Mouse (Mus musculus): ENCODE data around the gene Atp2b1. TPM values are rescaled to one million over a fixed set of nuclear protein-coding genes. Genes with fewer than 3 reads are reported as not detected.
A peak's percentile ranks its signal among the peaks of the same experiment; 100 is the strongest.

Gene Atp2b1
- polyA plus RNA-seq, 1 experiment from 2014 or later = 103 TPM

- H3K4me2 ChIP-seq (ENCODE audit: low read length) = no peak overlapping the region
- no peaks in the 10 kb centered on the region for H3K4me1 ChIP-seq (ENCODE audit: control insufficient read depth, insufficient read depth, low read length)
- no peaks in the 10 kb centered on the region for H3K9me3 ChIP-seq (replicated peaks; ENCODE audit: control insufficient read depth, low read length)
- no peak for DNase-seq (ENCODE audit: low spot score)
- no peak overlapping the region for H3K9ac ChIP-seq (ENCODE audit: low read length)
- no peak for ATAC-seq
- no peaks in the 10 kb centered on the region for H3K36me3 ChIP-seq (ENCODE audit: control insufficient read depth, insufficient read depth, low read length)
- H3K27me3 ChIP-seq (replicated peaks; ENCODE audit: control insufficient read depth, insufficient read depth, low read length) = no peaks in the 10 kb centered on the region
- no peak overlapping the region for H3K27ac ChIP-seq (ENCODE audit: low read depth, low read length)
- H3K4me3 ChIP-seq (ENCODE audit: low read depth, low read length) = no peak overlapping the region
- whole genome bisulfite sequencing = 91% methylated on average over 17 of the region's 17 CpGs
Observed at GRCm38 (mm10) chr10:98951286-98952270, 37.4 kb downstream of the Atp2b1 start.

DNA sequence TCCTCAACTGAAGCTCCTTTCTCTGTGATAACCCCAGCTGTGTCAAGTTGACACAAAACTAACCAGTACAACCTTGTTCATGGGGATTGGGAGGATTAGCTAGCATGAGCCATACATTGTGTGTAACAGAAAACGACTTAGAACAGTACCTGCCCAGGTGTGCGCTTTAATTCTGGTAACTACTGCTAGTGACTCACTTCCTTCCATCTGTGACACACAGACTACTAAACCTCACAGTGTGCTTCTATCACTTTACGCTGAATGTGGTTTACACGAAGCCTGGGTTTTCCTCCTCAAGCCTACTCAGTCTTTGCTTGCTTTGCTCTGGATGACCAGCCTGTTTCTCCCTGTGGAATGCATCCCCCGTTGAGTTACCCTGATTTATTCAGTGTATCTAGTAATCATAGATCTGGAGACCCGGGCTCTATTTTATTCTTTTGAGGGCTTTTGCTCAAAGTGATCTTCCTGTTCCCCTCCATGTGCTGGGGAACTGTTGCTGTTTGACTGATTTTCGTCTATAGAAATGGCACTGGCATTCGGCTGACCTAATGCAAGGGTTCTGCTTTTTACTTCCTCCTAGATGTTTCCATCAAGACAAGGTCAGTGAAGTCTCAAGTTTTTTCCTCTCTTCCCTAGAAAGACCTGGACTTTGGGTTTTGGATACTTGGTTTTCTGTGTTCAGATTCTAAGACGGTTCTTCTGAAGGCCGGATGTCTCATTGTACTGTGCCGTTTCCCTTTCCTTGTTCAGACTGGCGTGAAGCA lies 40.2 kb downstream of the Atp2b1 start:
- Histone ChIP-seq H3K27ac (ENCODE audit: low read depth, low read length) (no peak overlapping the region), H3K4me1 (ENCODE audit: control insufficient read depth, insufficient read depth, low read length) (no peaks in the 10 kb centered on the region), H3K9ac (ENCODE audit: low read length) (no peak overlapping the region), H3K36me3 (ENCODE audit: control insufficient read depth, insufficient read depth, low read length) (no peaks in the 10 kb centered on the region), H3K4me2 (ENCODE audit: low read length) (no peak overlapping the region), H3K4me3 (ENCODE audit: low read depth, low read length) (no peak overlapping the region), H3K9me3 (replicated peaks; ENCODE audit: control insufficient read depth, low read length) (no peaks in the 10 kb centered on the region), H3K27me3 (replicated peaks; ENCODE audit: control insufficient read depth, insufficient read depth, low read length) (no peaks in the 10 kb centered on the region)
- DNase-seq (ENCODE audit: low spot score) (no peak), ATAC-seq (no peak)
- WGBS = 92% methylated on average over 12 of the region's 12 CpGs

- Histone ChIP-seq H3K4me1 (ENCODE audit: control insufficient read depth, insufficient read depth, low read length) (no peaks in the 10 kb centered on the region), H3K27me3 (replicated peaks; ENCODE audit: control insufficient read depth, insufficient read depth, low read length) (no peaks in the 10 kb centered on the region), H3K27ac (ENCODE audit: low read depth, low read length) (no peak overlapping the region), H3K36me3 (ENCODE audit: control insufficient read depth, insufficient read depth, low read length) (no peaks in the 10 kb centered on the region), H3K9ac (ENCODE audit: low read length) (no peak overlapping the region), H3K4me2 (ENCODE audit: low read length) (no peak overlapping the region), H3K4me3 (ENCODE audit: low read depth, low read length) (no peak overlapping the region), H3K9me3 (replicated peaks; ENCODE audit: control insufficient read depth, low read length) (no peaks in the 10 kb centered on the region)
- ATAC-seq (no peak), DNase-seq (ENCODE audit: low spot score) (no peak)
- 90% methylated on average over 3 of the region's 3 CpGs for WGBS
Observed at GRCm38 (mm10) chr10:98956124-98956523, 41.9 kb downstream of the Atp2b1 start.

DNA sequence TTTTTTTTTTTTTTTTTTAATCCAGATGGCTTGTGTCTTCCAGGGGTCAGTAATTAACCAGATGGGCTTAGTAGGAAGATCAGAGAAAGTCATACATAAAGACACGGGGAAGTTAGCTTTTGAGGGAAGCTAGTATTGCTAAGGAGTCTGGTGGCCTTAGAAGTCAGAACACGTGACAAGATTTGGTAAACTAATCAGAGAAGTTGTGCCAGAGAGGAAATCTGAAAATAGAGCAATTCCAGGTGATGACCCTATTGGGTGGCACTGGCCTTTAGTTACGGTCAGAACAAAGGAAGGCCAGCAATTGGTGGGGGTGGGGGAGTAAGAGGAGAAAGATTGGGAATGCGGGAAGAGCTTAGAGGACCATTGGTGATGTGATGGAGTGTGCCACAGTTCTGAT lies 44.5 kb downstream of the Atp2b1 start:
- ATAC-seq = no peak
- H3K4me1 ChIP-seq (ENCODE audit: control insufficient read depth, insufficient read depth, low read length) = no peaks in the 10 kb centered on the region
- H3K27ac ChIP-seq (ENCODE audit: low read depth, low read length) = no peak overlapping the region
- no peak overlapping the region for H3K9ac ChIP-seq (ENCODE audit: low read length)
- H3K27me3 ChIP-seq (replicated peaks; ENCODE audit: control insufficient read depth, insufficient read depth, low read length) = no peaks in the 10 kb centered on the region
- no peaks in the 10 kb centered on the region for H3K9me3 ChIP-seq (replicated peaks; ENCODE audit: control insufficient read depth, low read length)
- H3K4me2 ChIP-seq (ENCODE audit: low read length) = no peak overlapping the region
- WGBS = 71% methylated on average over 4 of the region's 4 CpGs
- no peak overlapping the region for H3K4me3 ChIP-seq (ENCODE audit: low read depth, low read length)
- H3K36me3 ChIP-seq (ENCODE audit: control insufficient read depth, insufficient read depth, low read length) = no peaks in the 10 kb centered on the region
- no peak for DNase-seq (ENCODE audit: low spot score)

DNA sequence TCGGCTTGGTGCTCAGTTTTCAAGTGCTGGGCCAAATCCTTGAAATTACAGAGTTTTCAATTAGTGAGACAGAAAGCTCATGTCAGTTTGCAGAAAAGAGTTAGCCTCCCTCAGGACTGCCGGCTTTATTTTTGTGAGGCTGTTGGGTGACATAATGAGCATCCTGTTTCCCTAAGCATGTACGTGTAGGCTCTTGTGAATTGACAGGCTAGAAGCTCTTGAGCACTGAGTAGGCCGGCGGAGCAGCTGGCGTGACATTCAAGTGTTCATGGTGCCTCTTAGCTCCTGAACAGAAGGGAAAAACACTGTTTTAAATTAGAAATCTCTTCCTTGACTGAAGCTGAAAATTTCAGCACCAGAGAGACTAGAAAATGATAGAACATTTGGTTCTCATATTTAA lies 45.2 kb downstream of the Atp2b1 start:
- Histone ChIP-seq H3K27ac (ENCODE audit: low read depth, low read length) (0 out of 2 replicates have a peak overlapping the region, but pooled peaks have one; percentile 33), H3K36me3 (ENCODE audit: control insufficient read depth, insufficient read depth, low read length) (no peaks in the 10 kb centered on the region), H3K4me1 (ENCODE audit: control insufficient read depth, insufficient read depth, low read length) (no peaks in the 10 kb centered on the region), H3K27me3 (replicated peaks; ENCODE audit: control insufficient read depth, insufficient read depth, low read length) (no peaks in the 10 kb centered on the region), H3K9ac (ENCODE audit: low read length) (no peak overlapping the region), H3K9me3 (replicated peaks; ENCODE audit: control insufficient read depth, low read length) (no peaks in the 10 kb centered on the region), H3K4me3 (ENCODE audit: low read depth, low read length) (no peak overlapping the region), H3K4me2 (ENCODE audit: low read length) (no peak overlapping the region)
- ATAC-seq (peak; percentile 77), DNase-seq (ENCODE audit: low spot score) (peak; percentile 66)
- 46% methylated on average over 6 of the region's 6 CpGs for WGBS

GRCm38 (mm10) chr10:98960911-98961310 lies 46.7 kb downstream of the Atp2b1 start:
- Histone ChIP-seq H3K4me3 (ENCODE audit: low read depth, low read length) (no peak overlapping the region), H3K36me3 (ENCODE audit: control insufficient read depth, insufficient read depth, low read length) (no peaks in the 10 kb centered on the region), H3K9ac (ENCODE audit: low read length) (no peak overlapping the region), H3K4me2 (ENCODE audit: low read length) (no peak overlapping the region), H3K4me1 (ENCODE audit: control insufficient read depth, insufficient read depth, low read length) (no peaks in the 10 kb centered on the region), H3K9me3 (replicated peaks; ENCODE audit: control insufficient read depth, low read length) (no peaks in the 10 kb centered on the region), H3K27ac (ENCODE audit: low read depth, low read length) (no peak overlapping the region), H3K27me3 (replicated peaks; ENCODE audit: control insufficient read depth, insufficient read depth, low read length) (no peaks in the 10 kb centered on the region)
- no peak for DNase-seq (ENCODE audit: low spot score)
- ATAC-seq = no peak
- 72% methylated on average over 5 of the region's 5 CpGs for WGBS

DNA sequence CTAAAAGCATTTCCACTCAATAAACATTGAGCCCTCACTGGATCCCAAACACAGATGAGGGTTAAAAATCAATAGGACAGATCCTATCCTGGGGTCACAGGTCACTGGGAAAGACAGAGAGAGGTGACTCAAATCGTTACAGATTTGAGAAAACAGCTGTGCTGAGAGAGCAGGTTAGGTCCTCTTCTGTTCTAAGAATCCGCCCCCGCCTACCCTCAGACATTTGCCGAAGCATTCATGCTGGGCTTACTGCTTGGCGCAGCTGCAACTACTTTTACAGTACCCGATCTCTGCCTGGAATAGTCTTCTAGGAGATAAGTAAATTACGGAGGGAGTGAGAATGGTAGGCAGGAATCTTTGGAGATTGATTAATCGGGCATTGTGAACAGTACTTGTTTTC lies 47.9 kb downstream of the Atp2b1 start:
- Histone ChIP-seq H3K27ac (ENCODE audit: low read depth, low read length) (no peak overlapping the region), H3K9ac (ENCODE audit: low read length) (no peak overlapping the region), H3K9me3 (replicated peaks; ENCODE audit: control insufficient read depth, low read length) (no peaks in the 10 kb centered on the region), H3K36me3 (ENCODE audit: control insufficient read depth, insufficient read depth, low read length) (no peaks in the 10 kb centered on the region), H3K4me1 (ENCODE audit: control insufficient read depth, insufficient read depth, low read length) (no peaks in the 10 kb centered on the region), H3K4me2 (ENCODE audit: low read length) (no peak overlapping the region), H3K4me3 (ENCODE audit: low read depth, low read length) (no peak overlapping the region), H3K27me3 (replicated peaks; ENCODE audit: control insufficient read depth, insufficient read depth, low read length) (no peaks in the 10 kb centered on the region)
- DNase-seq (ENCODE audit: low spot score) = peak; percentile 27
- no peak for ATAC-seq
- 65% methylated on average over 8 of the region's 8 CpGs for WGBS

GRCm38 (mm10) chr10:98966407-98967215 lies 52.4 kb downstream of the Atp2b1 start:
- Histone ChIP-seq H3K9me3 (replicated peaks; ENCODE audit: control insufficient read depth, low read length) (no peaks in the 10 kb centered on the region), H3K27me3 (replicated peaks; ENCODE audit: control insufficient read depth, insufficient read depth, low read length) (no peaks in the 10 kb centered on the region), H3K4me3 (ENCODE audit: low read depth, low read length) (no peak overlapping the region), H3K4me1 (ENCODE audit: control insufficient read depth, insufficient read depth, low read length) (no peaks in the 10 kb centered on the region), H3K4me2 (ENCODE audit: low read length) (no peak overlapping the region), H3K36me3 (ENCODE audit: control insufficient read depth, insufficient read depth, low read length) (0 out of 2 replicates have a peak, but pooled peaks cover 8% of the 10 kb centered on the region), H3K9ac (ENCODE audit: low read length) (no peak overlapping the region), H3K27ac (ENCODE audit: low read depth, low read length) (no peak overlapping the region)
- WGBS = 91% methylated on average over 13 of the region's 13 CpGs
- DNase-seq (ENCODE audit: low spot score) (no peak), ATAC-seq (no peak)

Measured in forebrain, embryonic 14.5 days (tissue).